Mouse (Mus musculus): ENCODE results near the gene Clasrp. TPM values are rescaled to one million over a fixed set of nuclear protein-coding genes. Genes with fewer than 3 reads are reported as not detected.

Gene Clasrp
- total and polyA plus RNA-seq, 2 experiments from 2014 or later = 74.7 to 97.4 TPM

DNA sequence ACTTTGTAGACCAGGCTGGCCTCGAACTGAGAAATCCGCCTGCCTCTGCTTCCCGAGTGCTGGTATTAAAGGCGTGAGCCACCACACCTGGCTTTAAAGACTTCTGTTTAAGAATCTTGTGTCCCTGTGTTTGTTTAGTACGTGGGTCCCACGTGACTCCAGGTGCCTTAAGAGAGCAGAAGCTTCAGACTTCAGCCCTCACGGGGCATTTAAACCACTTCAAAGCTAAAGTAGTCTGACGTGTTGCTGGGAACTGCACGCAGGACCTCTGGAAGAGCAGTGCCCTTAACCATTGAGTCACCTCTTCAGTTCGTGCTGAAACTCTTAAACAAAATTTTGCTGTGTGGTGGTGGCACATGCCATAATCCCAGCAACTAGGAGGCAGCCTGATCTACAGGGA, 54.9 kb downstream of the Clasrp start:
- TF ChIP-seq CTCF (IDR thresholded peaks at IDR 0.05) = no peak
- H3K27ac ChIP-seq (ENCODE audit: low read depth, low read length) = no peak overlapping the region
- peaks cover 10% of the 10 kb centered on the region for H3K36me3 ChIP-seq (ENCODE audit: insufficient read depth, low read length)
- DNase-seq (ENCODE audit: low spot score) (no peak), ATAC-seq (ENCODE audit: low FRiP score) (no peak)
- H3K9ac ChIP-seq (replicated peaks; ENCODE audit: low read length, poor library complexity, severe bottlenecking) = no peak overlapping the region
- no peaks in the 10 kb centered on the region for H3K27me3 ChIP-seq (ENCODE audit: insufficient read depth, low read length)
- WGBS = 91% methylated on average over 10 of the region's 10 CpGs
- H3K4me1 ChIP-seq (ENCODE audit: insufficient read depth, low read length) = no peaks in the 10 kb centered on the region
- H3K4me3 ChIP-seq (ENCODE audit: low read depth, low read length) = no peak overlapping the region
- H3K9me3 ChIP-seq (ENCODE audit: low read length) = no peaks in the 10 kb centered on the region
- no peak overlapping the region for H3K4me2 ChIP-seq (ENCODE audit: low read depth, low read length, poor library complexity, severe bottlenecking)

DNA sequence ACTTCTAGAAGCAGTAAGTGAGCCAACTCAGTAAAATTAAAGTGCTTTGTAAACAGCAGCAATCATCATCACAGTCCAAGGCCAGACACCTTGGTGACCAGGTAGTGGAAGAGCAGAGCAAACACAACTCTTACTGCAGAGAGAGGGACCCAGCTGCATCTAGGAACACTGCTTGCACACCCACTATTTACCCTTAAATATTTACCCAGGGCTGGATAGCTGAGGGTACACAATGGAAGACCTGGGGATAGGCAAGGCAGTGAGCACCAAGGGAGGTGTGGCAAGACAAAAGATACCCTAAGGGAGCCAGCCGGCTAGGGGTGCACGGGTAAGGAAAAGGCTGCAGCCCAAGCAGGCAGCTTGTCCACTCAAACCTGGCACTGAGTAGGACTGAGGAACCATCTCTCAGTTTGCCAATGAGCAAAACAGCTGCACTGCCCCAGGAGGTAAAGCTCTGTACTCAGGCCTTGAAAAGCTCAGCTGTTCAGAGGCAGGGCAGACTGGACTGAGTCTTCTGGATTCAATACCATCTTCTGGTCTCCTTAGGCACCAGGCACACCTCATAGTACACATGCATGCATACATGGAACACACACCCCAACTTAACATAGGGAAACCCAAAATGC, 56.8 kb downstream of the Clasrp start:
- DNase-seq (ENCODE audit: low spot score) = no peak
- Histone ChIP-seq H3K36me3 (ENCODE audit: insufficient read depth, low read length) (peaks cover 2% of the 10 kb centered on the region; the same call in 1 of the 2 replicates), H3K4me2 (ENCODE audit: low read depth, low read length, poor library complexity, severe bottlenecking) (no peak overlapping the region), H3K27me3 (ENCODE audit: insufficient read depth, low read length) (no peaks in the 10 kb centered on the region), H3K9ac (replicated peaks; ENCODE audit: low read length, poor library complexity, severe bottlenecking) (no peak overlapping the region), H3K4me1 (ENCODE audit: insufficient read depth, low read length) (no peaks in the 10 kb centered on the region), H3K27ac (ENCODE audit: low read depth, low read length) (no peak overlapping the region), H3K9me3 (ENCODE audit: low read length) (no peaks in the 10 kb centered on the region), H3K4me3 (ENCODE audit: low read depth, low read length) (no peak overlapping the region)
- no peak for TF ChIP-seq CTCF (IDR thresholded peaks at IDR 0.05)
- no peak for ATAC-seq (ENCODE audit: low FRiP score)
- 56% methylated on average over 2 of the region's 2 CpGs for WGBS

DNA sequence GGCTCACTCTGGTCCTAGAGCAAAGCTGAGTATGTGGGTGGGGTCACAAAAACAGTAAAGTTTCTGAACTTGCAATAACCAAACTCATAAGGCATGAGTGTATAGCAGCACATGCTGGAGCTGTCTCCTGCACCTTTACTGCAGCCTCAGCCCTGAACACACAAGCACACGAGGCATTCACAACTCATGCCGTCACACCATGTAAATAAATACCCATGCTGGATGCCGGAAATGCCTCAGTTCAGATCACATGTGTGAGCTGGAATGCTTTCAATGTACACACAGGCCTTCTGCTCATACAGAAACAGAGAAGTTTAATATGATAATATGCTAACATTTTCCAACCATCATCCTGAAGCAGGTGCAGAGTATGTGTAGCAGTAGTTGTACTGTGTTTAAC, 58.3 kb downstream of the Clasrp start:
- ATAC-seq (ENCODE audit: low FRiP score) = no peak
- no peak overlapping the region for H3K4me2 ChIP-seq (ENCODE audit: low read depth, low read length, poor library complexity, severe bottlenecking)
- no peak for TF ChIP-seq CTCF (IDR thresholded peaks at IDR 0.05)
- H3K4me1 ChIP-seq (ENCODE audit: insufficient read depth, low read length) = no peaks in the 10 kb centered on the region
- H3K27me3 ChIP-seq (ENCODE audit: insufficient read depth, low read length) = no peaks in the 10 kb centered on the region
- H3K9me3 ChIP-seq (ENCODE audit: low read length) = no peaks in the 10 kb centered on the region
- H3K9ac ChIP-seq (replicated peaks; ENCODE audit: low read length, poor library complexity, severe bottlenecking) = no peak overlapping the region
- DNase-seq (ENCODE audit: low spot score) = no peak
- H3K27ac ChIP-seq (ENCODE audit: low read depth, low read length) = no peak overlapping the region
- H3K4me3 ChIP-seq (ENCODE audit: low read depth, low read length) = no peak overlapping the region
- H3K36me3 ChIP-seq (ENCODE audit: insufficient read depth, low read length) = no peaks in the 10 kb centered on the region; the same call in 1 of the 2 replicates
- 73% methylated on average over 3 of the region's 3 CpGs for WGBS

DNA sequence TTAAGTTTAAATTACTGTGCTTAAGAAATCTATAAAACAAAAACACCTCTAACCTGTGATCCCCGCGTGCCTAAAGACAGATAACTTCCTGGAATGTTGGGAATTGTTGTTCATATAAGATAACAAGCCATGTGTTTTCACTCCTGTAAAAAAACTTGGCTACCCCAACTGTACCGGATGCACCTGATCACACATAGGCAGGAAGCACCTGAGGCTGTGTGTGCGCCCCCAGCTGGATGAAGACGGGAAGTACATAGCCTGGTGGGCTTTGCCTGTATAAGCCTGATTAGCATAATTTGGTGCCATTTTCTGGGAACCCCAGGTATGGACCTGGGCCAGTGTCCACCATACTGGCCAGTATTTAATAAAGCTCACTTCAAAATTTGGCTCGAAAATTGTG, 60.7 kb downstream of the Clasrp start:
- ATAC-seq (ENCODE audit: low FRiP score) = no peak
- peak; percentile 54 for TF ChIP-seq CTCF (IDR thresholded peaks at IDR 0.05)
- Histone ChIP-seq H3K9ac (replicated peaks; ENCODE audit: low read length, poor library complexity, severe bottlenecking) (no peak overlapping the region), H3K9me3 (ENCODE audit: low read length) (no peaks in the 10 kb centered on the region), H3K4me1 (ENCODE audit: insufficient read depth, low read length) (no peaks in the 10 kb centered on the region), H3K4me3 (ENCODE audit: low read depth, low read length) (no peak overlapping the region), H3K4me2 (ENCODE audit: low read depth, low read length, poor library complexity, severe bottlenecking) (no peak overlapping the region), H3K27me3 (ENCODE audit: insufficient read depth, low read length) (no peaks in the 10 kb centered on the region), H3K36me3 (ENCODE audit: insufficient read depth, low read length) (no peaks in the 10 kb centered on the region; the same call in 1 of the 2 replicates), H3K27ac (ENCODE audit: low read depth, low read length) (no peak overlapping the region)
- 59% methylated on average over 6 of the region's 6 CpGs for WGBS
- DNase-seq (ENCODE audit: low spot score) = peak; percentile 8

DNA sequence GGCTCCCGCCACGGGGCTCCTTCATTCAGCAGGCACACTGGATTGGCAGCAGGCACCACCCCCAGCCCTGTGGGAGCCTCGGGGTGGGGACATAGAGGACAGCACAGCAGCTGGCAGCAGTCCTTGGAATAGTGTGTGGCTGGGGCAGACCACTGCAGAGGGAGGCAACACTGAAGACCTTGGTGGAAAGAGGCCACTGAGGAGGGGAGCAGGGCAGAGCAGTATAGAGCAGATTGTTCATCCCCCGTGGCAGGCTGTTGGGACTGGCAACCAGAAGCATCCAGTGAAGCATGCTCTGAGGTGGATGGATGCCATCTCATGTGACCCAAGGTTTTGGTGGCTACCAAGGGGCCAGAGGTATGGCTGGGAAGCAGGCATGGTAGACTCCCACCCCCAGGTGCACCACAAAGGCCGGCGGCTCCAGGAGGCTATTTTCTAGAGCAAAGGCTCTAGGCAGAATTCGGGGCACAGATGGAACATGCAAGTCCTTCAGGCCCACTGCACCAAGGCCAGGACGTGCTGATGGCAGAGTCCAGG, 62.1 kb downstream of the Clasrp start:
- 55% methylated on average over 8 of the region's 8 CpGs for WGBS

GRCm38 (mm10) chr7:19541681-19542154, 62.6 kb downstream of the Clasrp start:
- Histone ChIP-seq H3K36me3 (ENCODE audit: insufficient read depth, low read length) (no peaks in the 10 kb centered on the region), H3K9me3 (ENCODE audit: low read length) (no peaks in the 10 kb centered on the region), H3K4me3 (ENCODE audit: low read depth, low read length) (no peak overlapping the region), H3K4me1 (ENCODE audit: insufficient read depth, low read length) (no peaks in the 10 kb centered on the region), H3K9ac (replicated peaks; ENCODE audit: low read length, poor library complexity, severe bottlenecking) (no peak overlapping the region), H3K4me2 (ENCODE audit: low read depth, low read length, poor library complexity, severe bottlenecking) (no peak overlapping the region), H3K27ac (ENCODE audit: low read depth, low read length) (no peak overlapping the region), H3K27me3 (ENCODE audit: insufficient read depth, low read length) (no peaks in the 10 kb centered on the region)
- no peak for DNase-seq (ENCODE audit: low spot score)
- no peak for TF ChIP-seq CTCF (IDR thresholded peaks at IDR 0.05)
- 61% methylated on average over 7 of the region's 7 CpGs for WGBS
- no peak for ATAC-seq (ENCODE audit: low FRiP score)

More for the DNA sequence above, 62.1 kb downstream of the Clasrp start:
- Histone ChIP-seq H3K4me1 (ENCODE audit: insufficient read depth, low read length) (no peaks in the 10 kb centered on the region), H3K27me3 (ENCODE audit: insufficient read depth, low read length) (no peaks in the 10 kb centered on the region), H3K36me3 (ENCODE audit: insufficient read depth, low read length) (no peaks in the 10 kb centered on the region), H3K27ac (ENCODE audit: low read depth, low read length) (no peak overlapping the region), H3K9me3 (ENCODE audit: low read length) (no peaks in the 10 kb centered on the region), H3K4me3 (ENCODE audit: low read depth, low read length) (no peak overlapping the region), H3K9ac (replicated peaks; ENCODE audit: low read length, poor library complexity, severe bottlenecking) (no peak overlapping the region), H3K4me2 (ENCODE audit: low read depth, low read length, poor library complexity, severe bottlenecking) (no peak overlapping the region)
- DNase-seq (ENCODE audit: low spot score) (peak; percentile 84), ATAC-seq (ENCODE audit: low FRiP score) (peak; percentile 73)
- no peak for TF ChIP-seq CTCF (IDR thresholded peaks at IDR 0.05)

Data from midbrain, postnatal 0 days (tissue).